Mouse (Mus musculus) urinary bladder, postnatal 10 days (tissue): Measurements from ENCODE around the gene Sox30.

Experiments used
- DNase-seq: peaks from one replicate; pipeline ENCODE4 v3.0.0; 2022; ENCODE audit warnings: low spot score

The Sox30 gene

DNA sequence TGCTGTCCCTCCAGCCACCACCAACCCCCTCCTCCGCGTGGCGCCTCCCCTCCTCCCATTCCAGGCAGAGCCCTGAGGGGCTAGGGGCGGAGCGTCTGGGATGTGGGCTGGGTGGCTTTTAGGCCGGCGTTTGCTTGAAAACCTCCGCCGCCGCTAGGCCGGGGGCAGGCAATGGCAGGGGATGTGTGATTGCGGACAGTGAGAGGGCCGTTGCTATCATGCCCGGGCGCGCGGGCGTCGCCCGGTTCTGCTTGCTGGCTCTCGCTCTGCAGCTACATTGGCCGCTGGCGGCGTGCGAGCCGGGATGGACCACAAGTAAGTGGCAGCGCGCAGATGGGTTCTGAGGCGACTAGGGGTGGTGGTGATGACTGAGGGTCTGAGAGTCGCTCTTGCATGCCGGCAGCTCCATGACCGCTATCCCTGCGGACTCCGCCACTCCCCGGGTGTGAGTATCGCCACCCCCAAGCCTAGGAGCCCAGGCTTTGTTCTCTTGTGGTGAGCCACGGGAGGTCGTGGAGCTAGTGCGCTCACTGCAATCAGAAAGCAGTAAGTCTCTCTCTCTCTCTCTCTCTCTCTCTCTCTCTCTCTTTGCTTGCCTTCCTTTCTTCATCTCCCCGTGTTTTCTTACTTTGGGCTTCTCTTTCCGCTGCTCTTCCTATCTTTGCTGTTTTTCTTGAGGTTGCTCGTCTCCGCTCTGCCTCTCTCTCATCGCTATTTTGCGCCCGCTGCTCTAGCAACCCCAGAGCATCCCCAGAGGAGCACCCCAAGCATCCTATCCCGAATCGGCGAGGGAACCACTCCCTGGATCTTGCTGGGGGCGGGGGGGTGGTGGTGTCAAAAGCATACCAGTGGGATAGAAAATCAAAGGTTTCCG is 76.0 kb downstream of the Sox30 start, which contains the start of gene Adam19:
Gene Adam19, plus strand, starts transcription at position 97 of the 874 bp plus-strand sequence.
- DNase-seq, result no peak

DNA sequence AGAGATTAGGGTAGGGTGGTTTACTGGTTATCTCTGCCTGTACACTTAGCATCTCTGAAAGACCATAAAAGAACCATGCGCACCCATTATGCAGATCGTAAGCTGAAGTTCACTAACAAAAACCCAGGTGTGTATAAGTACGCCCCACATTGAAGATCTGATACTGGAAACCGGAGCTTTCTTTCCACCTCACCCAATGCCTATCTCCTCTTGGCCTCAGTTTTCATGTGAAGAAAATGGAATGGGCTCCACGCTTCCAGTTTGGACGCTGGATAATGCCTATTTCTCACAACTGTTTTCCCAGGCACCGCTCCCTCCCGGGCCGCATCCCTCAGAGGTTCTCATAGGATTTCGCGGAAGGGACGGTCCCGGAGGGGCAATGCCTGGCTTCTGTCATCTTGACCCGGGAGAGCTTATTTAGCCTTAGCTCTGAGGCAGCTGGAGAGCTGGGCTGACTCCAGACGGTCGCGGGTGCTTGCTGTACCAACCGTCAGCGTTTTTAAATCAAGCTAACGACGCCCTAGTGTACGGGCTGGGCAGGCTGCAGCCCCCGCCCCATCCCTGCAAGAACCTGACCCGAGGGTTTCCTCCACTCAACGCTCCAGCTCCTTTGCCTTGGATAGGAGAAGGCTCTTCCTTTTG is 76.8 kb downstream of the Sox30 start:
- no peak for DNase-seq

GRCm38 (mm10) chr11:46058011-46058410 is 77.9 kb downstream of the Sox30 start:
- no peak for DNase-seq

DNA sequence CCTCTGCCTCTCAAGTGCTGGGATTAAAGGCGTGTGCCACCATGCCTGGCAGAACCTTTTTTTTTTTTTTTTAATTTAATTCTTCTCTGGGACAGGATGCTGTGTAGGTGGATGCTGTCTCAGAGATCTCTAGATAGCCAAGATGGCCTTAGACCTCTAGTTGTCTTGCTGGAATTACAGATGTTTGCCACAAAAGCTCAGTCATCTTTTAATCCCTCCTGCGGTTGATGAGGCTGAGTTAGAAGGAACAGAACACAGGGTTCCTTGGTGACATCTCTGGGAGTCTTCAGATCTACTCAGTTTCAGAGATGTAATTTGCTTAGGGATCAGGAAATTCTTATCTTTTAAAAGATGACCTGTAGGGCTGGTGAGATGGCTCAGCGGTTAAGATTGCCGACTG is 78.8 kb downstream of the Sox30 start:
- no peak for DNase-seq

DNA sequence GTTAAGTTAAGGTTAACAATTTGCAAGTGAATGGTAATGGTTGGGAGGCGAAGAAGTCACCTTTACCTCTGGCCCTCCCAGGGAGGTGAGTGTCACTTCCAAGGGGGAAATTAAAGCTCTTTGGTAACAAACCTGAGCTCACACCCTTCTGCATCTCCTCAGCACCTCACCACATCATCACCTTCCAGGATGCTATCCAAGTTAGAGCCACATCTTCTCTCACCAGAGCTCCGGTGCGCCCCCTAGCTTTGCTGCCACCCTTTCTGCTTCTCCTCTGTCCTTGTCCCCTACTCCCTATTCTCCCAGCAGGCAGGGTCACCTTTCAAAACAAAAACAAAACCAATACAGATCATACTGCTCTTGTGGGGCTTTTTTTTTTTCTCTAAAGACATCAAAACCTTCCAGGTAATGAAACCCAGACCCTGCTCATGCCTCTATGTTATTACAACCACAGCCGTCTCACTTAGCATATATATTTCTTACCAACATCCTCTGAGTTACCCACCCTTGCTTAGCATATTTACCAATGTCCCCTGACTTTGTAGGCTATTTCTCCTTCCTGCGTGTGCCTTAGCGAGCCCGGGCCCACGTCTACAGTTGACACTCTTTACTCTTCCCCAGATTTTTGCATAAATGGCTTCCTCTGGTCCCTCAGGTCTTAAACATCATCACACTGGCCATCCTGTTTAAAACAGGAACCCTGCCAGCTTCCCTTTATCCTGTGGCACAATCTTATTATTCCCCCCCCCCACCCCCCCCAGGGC is 80.0 kb downstream of the Sox30 start:
- DNase-seq, result no peak

DNA sequence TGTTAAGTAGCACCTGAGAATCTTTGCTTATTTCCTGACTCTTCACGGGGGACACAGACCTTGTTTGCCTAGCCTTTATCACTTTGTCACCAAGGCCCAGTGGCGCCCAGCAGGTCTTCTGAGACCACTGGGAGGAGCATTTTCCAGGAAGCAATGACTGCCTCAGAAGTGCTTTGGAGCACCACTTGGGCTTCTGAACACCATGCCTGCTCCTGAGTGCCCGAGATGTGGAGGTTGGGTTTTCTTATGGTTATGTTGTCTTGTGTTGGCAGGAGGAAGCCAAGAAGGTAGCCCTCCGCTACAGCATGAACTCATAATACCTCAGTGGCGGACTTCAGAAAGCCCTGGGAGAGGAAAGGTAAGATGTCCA is 80.5 kb downstream of the Sox30 start:
- DNase-seq, result no peak

GRCm38 (mm10) chr11:46061776-46062445 is 81.8 kb downstream of the Sox30 start:
- no peak for DNase-seq

DNA sequence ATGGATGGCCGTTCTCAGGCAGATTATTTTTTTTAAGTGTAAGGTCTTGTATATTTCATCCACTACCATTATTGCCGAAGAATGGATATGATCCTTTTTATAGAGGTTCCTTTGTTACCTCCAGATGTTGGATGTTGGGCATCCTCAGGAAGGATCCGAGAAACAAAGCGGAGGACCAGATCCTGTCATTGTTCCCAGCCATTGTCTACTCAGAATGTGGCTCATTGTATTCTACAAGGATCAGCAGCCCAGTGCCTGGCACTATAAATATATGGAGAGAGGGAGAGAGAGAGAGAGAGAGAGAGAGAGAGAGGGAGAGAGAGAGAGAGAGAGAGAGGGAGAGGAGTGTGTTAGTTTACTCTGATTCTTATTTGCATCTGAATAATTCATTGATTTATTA is 82.5 kb downstream of the Sox30 start:
- DNase-seq, result no peak

GRCm38 (mm10) chr11:46062993-46063731 is 83.1 kb downstream of the Sox30 start:
- no peak for DNase-seq

DNA sequence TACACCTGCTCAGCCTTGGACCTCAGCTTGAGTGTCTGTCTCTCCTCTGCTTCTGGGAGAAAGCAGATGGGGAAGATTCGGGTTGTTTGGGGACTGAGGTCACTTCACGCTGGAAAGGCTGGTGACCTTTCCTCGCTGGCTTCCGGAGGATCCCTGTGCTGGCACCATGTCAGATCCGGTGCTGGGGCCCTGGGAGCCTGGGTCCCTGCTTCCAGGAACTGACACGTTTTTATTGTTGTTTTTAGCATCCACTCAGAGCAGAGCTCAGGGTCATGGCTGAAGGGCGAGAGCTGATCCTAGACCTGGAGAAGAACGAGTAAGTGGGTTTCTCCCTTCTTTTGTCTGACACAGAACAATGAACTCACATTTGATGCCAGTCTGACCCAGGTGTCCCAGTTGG is 84.7 kb downstream of the Sox30 start:
- no peak for DNase-seq

DNA sequence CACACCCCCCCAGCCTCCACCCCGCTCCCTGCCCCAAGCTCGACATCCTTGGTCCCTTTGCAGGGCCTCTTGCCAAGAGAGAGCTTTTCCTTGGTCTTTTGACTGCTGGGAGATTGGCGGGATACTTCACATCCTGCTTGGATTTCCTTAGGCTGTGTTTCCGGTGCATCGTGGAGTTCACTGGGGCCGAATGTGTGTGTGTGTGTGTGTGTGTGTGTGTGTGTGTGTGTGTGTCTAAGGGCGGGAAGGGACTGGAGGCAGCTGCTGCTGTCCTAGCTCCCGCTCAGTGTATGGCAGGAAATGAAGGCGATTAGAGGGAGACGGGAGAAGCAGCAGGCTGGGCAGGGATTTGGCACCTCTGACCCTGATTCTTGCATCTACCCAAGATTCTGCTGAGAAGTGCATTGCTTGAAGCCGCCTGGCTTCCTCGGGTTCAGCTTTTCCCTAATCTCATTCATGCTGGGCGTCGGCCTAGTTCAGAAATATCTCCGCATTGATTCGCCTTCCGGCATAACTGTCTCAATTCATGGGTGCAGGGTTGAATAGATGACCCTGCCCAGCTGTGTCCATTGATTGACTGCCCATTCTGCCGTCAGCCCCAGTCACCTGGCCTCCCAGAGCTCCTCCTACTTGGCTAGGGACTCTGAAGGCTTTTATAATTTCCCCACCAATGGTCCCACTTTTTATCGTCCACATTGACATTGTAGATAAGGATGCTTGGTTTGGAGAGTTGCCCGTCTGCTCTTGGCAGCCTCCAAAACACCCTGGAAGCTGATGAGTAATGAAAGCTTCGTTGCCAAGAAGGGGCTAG is 85.3 kb downstream of the Sox30 start:
- no peak for DNase-seq
